17 mouse cellular contexts compared by ENCODE assay signal in genomic region chr5:7719557-7719956, GRCm38 (mm10).
DNase-seq lines count a peak whose midpoint lies in the region; ATAC-seq and TF ChIP-seq lines count a peak whose summit lies in the region.
"Had no signal": no experiment of that assay in that cellular context is flagged by ENCODE, and none has a peak within 500 bp of the region (broad histone marks: within the 10 kb centered on the region; RNA-seq: fewer than 3 reads in every experiment).

No protein-coding gene starts in this region.

- H3K9me3 ChIP-seq in hindbrain, embryonic 11.5 days (ENCODE audit: control insufficient read depth, low read length) = no peaks in the 10 kb centered on the region
- H3K9me3 ChIP-seq in hindbrain, embryonic 10.5 days = no peaks in the 10 kb centered on the region
- H3K9me3 ChIP-seq in forebrain, postnatal 0 days (ENCODE audit: low read length) = no peaks in the 10 kb centered on the region
- no peaks in the 10 kb centered on the region for H3K9me3 ChIP-seq in midbrain, embryonic 14.5 days (ENCODE audit: control insufficient read depth, low read length)
- H3K9me3 ChIP-seq in liver, postnatal 0 days (ENCODE audit: low read length) = no peaks in the 10 kb centered on the region
- H3K9me3 ChIP-seq: intestine, embryonic 15.5 days; kidney, embryonic 15.5 days had no signal

- no peak for DNase-seq in hindbrain, embryonic 11.5 days (ENCODE audit: low spot score)
- no peak for DNase-seq in hindbrain, embryonic 10.5 days (ENCODE audit: low spot score)
- DNase-seq in ZHBTc4 (ENCODE audit: low read depth, low spot score) = peak; percentile 5
- no peak for DNase-seq in forebrain, postnatal 0 days
- no peak for DNase-seq in midbrain, embryonic 14.5 days
- DNase-seq in gastrocnemius, postnatal 10 days = no peak
- DNase-seq in liver, postnatal 0 days = no peak
- DNase-seq: adrenal gland, adult 8-10 months; cerebellum, adult 8-10 months; embryo, embryonic 11 days; heart, postnatal 10 days; lung, adult 18-20 months; lung, postnatal 36 days had no signal

- H3K27ac ChIP-seq in hindbrain, embryonic 11.5 days (ENCODE audit: low read depth, low read length) = no peak overlapping the region
- H3K27ac ChIP-seq in hindbrain, embryonic 10.5 days = no peak overlapping the region
- H3K27ac ChIP-seq in forebrain, postnatal 0 days (ENCODE audit: low read depth, low read length) = no peak overlapping the region
- H3K27ac ChIP-seq in midbrain, embryonic 14.5 days (replicated peaks; ENCODE audit: low read depth, low read length) = no peak overlapping the region
- H3K27ac ChIP-seq in liver, postnatal 0 days (ENCODE audit: low read depth) = no peak overlapping the region
- H3K27ac ChIP-seq: intestine, embryonic 15.5 days; kidney, embryonic 15.5 days; layer of hippocampus, adult 2 months had no signal

- no peaks in the 10 kb centered on the region for H3K27me3 ChIP-seq in hindbrain, embryonic 11.5 days (ENCODE audit: control insufficient read depth, insufficient read depth, low read length)
- no peaks in the 10 kb centered on the region for H3K27me3 ChIP-seq in hindbrain, embryonic 10.5 days (ENCODE audit: insufficient read depth, poor library complexity, severe bottlenecking)
- no peaks in the 10 kb centered on the region for H3K27me3 ChIP-seq in forebrain, postnatal 0 days (ENCODE audit: insufficient read depth, low read length)
- no peaks in the 10 kb centered on the region for H3K27me3 ChIP-seq in midbrain, embryonic 14.5 days (ENCODE audit: control insufficient read depth, insufficient read depth, low read length)
- no peaks in the 10 kb centered on the region for H3K27me3 ChIP-seq in liver, postnatal 0 days (ENCODE audit: insufficient read depth, low read length)
- H3K27me3 ChIP-seq: intestine, embryonic 15.5 days; kidney, embryonic 15.5 days had no signal

- H3K4me3 ChIP-seq in hindbrain, embryonic 11.5 days (ENCODE audit: low read depth, low read length) = no peak overlapping the region
- H3K4me3 ChIP-seq in hindbrain, embryonic 10.5 days = no peak overlapping the region
- no peak overlapping the region for H3K4me3 ChIP-seq in forebrain, postnatal 0 days (ENCODE audit: low read depth, low read length)
- no peak overlapping the region for H3K4me3 ChIP-seq in midbrain, embryonic 14.5 days (replicated peaks; ENCODE audit: low read depth, low read length)
- H3K4me3 ChIP-seq in liver, postnatal 0 days (ENCODE audit: low read depth, low read length) = no peak overlapping the region
- H3K4me3 ChIP-seq: erythroblast, embryonic 14.5 days; intestine, embryonic 15.5 days; kidney, embryonic 15.5 days; layer of hippocampus, adult 2 months had no signal

- no peak for TF ChIP-seq CTCF in forebrain, postnatal 0 days (IDR thresholded peaks at IDR 0.05; ENCODE audit: low read depth)
- TF ChIP-seq CTCF in liver, postnatal 0 days (IDR thresholded peaks at IDR 0.05; ENCODE audit: low read depth) = no peak

- H3K4me2 ChIP-seq in hindbrain, embryonic 11.5 days (replicated peaks; ENCODE audit: low read depth, low read length) = no peak overlapping the region
- H3K4me2 ChIP-seq in forebrain, postnatal 0 days (ENCODE audit: low read depth) = no peak overlapping the region
- no peak overlapping the region for H3K4me2 ChIP-seq in midbrain, embryonic 14.5 days (ENCODE audit: low read length)
- no peak overlapping the region for H3K4me2 ChIP-seq in liver, postnatal 0 days (ENCODE audit: low read depth, low read length)
- H3K4me2 ChIP-seq: intestine, embryonic 15.5 days; kidney, embryonic 15.5 days had no signal

- TF ChIP-seq EP300 in liver, postnatal 0 days (IDR thresholded peaks at IDR 0.05; ENCODE audit: low read depth) = no peak

- H3K36me3 ChIP-seq in hindbrain, embryonic 11.5 days (ENCODE audit: control insufficient read depth, insufficient read depth, low read length) = no peaks in the 10 kb centered on the region
- no peaks in the 10 kb centered on the region for H3K36me3 ChIP-seq in hindbrain, embryonic 10.5 days
- no peaks in the 10 kb centered on the region for H3K36me3 ChIP-seq in forebrain, postnatal 0 days (ENCODE audit: insufficient read depth)
- H3K36me3 ChIP-seq in midbrain, embryonic 14.5 days (ENCODE audit: control insufficient read depth, insufficient read depth, low read length) = no peaks in the 10 kb centered on the region
- H3K36me3 ChIP-seq in liver, postnatal 0 days (replicated peaks; ENCODE audit: insufficient read depth, low read length) = no peaks in the 10 kb centered on the region
- H3K36me3 ChIP-seq: intestine, embryonic 15.5 days; kidney, embryonic 15.5 days had no signal

- peak; percentile 72 for ATAC-seq in hindbrain, embryonic 11.5 days (ENCODE audit: low FRiP score)
- ATAC-seq in forebrain, postnatal 0 days = peak; percentile 47; the same call in 1 of the 2 replicates
- ATAC-seq in midbrain, embryonic 14.5 days (ENCODE audit: low FRiP score, low TSS enrichment) = peak; percentile 70; the same call in 1 of the 2 replicates
- ATAC-seq in liver, postnatal 0 days = no peak
- ATAC-seq: intestine, embryonic 15.5 days had no signal

- no peak overlapping the region for H3K9ac ChIP-seq in hindbrain, embryonic 11.5 days (ENCODE audit: low read depth, low read length)
- H3K9ac ChIP-seq in forebrain, postnatal 0 days = no peak overlapping the region
- H3K9ac ChIP-seq in midbrain, embryonic 14.5 days (replicated peaks; ENCODE audit: low read length) = no peak overlapping the region
- H3K9ac ChIP-seq in liver, postnatal 0 days (replicated peaks) = no peak overlapping the region
- H3K9ac ChIP-seq: intestine, embryonic 15.5 days; kidney, embryonic 15.5 days had no signal

- no peaks in the 10 kb centered on the region for H3K4me1 ChIP-seq in hindbrain, embryonic 11.5 days (replicated peaks; ENCODE audit: control insufficient read depth, insufficient read depth, low read length)
- no peaks in the 10 kb centered on the region for H3K4me1 ChIP-seq in hindbrain, embryonic 10.5 days (replicated peaks)
- H3K4me1 ChIP-seq in forebrain, postnatal 0 days (ENCODE audit: insufficient read depth) = no peaks in the 10 kb centered on the region
- no peaks in the 10 kb centered on the region for H3K4me1 ChIP-seq in midbrain, embryonic 14.5 days (ENCODE audit: control insufficient read depth, insufficient read depth, low read length)
- no peaks in the 10 kb centered on the region for H3K4me1 ChIP-seq in liver, postnatal 0 days (ENCODE audit: insufficient read depth)
- H3K4me1 ChIP-seq: intestine, embryonic 15.5 days; kidney, embryonic 15.5 days had no signal
